Mouse (Mus musculus) urinary bladder, postnatal 10 days (tissue): ENCODE results near the gene Cfap221.

Source experiments
- DNase-seq: peaks from one replicate; pipeline ENCODE4 v3.0.0; 2022; ENCODE audit warnings: low spot score

Gene Cfap221

DNA sequence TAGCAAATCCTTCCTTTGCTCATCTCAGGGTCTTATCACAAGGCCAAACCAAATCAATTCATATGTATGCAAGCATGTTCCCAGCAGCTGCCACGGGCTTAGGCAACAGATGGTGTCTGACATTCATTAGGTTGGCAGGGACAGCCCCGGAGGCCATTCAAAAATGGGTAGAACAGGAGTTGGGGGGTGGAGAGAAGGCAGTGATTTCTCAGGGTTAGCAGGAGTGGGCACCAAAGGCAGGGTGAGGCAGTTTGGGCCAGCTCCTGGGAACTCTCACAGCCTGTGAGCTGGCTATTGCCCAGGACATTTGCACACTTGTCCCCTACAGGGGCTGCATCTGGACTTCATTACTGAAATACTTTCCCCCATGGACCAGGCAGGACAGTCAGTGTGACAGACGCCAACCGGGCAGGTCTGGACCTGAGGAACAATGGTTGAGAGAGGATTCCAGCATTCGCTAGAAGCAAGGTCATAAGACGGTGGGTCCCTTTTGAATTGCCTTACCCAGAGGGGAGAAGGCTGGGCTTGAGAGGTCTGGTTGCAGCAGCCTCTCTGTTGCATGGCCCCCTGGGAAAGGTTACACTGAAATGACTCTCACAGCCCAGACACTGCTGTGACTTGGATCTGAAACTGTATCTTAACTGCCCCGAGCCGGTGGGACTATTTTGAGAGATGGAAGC, 94.3 kb downstream of the Cfap221 start:
- no peak for DNase-seq

DNA sequence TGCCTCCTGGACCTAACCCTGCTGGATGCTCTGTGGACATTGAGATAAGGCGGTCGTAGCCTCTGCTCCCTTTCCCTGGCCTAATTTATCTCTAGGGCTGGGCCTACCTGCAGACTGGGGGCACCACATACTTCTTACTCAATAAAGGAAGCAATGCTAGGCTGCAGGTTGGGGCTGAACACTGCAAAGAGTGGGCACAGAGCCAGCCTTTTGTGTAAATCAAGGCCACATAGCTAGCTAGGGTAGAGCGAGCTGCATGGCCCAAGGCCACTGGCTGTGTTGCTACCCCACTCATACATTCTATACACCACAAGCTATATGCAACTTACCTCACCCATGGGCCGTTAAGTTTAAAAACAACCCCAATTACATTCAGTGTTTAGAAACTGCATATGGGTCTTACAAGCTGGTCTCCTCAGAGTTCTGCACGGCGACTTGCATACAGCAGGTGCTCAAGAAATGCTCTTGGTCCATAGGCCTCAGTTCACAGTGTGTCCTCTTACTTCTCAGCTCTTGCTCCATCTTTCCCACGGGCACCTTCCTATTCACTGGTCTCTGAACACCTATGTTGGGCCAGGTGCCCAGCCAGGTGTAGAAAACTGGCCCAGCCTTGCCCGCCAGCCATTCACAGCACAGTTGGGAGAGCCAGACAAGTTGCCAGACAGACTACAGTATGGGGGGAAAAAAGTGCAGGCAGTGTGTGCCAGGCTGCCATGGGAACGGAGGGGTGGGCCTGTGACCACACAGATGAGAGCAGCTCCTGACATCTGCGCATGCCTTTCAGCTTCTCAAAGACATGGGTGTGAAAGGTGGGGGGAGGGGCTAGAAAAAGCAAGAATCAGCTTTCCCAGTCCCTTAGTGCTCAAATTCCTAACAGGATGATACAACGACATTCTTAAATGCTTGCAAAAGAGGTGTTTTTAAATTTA, 97.6 kb downstream of the Cfap221 start:
- no peak for DNase-seq

DNA sequence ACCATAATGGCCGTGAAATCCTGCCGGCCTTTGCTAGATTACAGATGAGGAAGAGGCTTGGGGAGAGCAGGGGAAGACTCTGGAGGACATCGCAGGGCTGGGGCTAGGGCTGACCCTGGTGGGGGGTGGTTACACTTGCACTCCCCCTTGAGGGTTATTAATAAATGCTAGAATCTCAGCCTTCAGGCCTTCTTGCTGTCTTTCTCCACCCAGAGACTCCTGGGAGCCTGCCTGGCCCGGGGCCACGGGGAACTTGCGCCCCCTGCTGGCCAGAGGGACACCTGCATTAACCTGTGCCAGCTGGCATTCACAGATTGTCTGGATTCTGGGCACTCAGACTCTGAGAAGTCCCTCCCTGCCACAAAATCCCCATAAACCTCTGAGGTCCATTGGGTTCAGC, 102.1 kb downstream of the Cfap221 start:
- DNase-seq, result no peak

DNA sequence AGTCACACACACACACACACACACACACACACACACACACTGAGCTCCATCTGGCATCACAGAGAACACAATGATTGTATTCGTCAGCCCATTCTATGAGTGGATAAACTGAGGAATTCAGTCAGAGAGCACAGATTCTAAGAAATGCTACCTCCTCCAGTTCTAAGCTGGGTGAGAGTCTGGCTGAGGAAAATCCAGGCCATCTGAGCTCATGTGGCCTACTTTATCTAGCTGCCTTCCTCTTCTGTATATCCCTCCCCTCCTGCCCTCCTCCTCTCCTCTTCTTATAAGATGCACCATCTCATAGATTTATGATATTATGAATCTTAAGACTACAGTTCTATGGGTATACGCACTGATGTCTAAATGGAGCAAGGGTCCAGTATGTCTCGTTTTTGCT, 103.4 kb downstream of the Cfap221 start:
- no peak for DNase-seq

DNA sequence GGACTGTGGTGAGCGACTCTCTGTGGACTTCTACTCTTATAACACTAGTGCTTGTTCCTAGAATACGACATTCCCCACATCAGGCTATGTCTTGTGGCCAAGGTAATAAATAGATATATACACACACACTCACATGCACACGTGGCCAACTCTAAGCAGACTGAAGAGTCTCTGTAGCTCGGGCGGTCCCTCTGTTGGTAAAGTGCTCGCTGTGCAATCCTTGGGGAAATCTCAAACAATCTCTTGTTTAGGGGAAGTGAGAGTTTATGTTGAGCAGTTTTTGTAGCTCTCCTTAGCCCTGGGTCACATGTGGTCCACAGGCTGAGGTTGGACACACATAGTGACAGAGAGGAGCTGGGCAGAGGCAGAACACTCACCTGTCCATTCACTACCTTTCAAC, 104.1 kb downstream of the Cfap221 start:
- DNase-seq, result no peak

DNA sequence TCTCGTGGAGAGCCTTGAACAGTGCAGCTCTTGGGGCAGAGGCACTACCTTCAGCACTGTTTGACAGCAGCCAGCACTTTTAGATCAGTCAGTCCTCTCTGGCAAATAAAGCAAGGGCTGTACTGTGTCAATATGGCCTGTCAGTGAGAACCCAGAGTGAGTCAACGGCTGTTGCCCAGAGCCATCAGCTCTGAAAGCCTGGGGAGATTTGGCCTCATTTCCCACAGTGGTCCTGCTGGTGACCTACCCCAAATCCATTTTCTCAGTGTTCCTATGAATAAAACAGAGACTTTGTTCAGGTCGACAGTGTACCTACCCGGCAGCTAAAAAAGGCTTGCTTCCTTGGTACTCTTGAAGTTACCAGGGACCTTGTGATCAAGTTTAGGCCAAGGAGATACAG, 105.2 kb downstream of the Cfap221 start:
- DNase-seq, result no peak

DNA sequence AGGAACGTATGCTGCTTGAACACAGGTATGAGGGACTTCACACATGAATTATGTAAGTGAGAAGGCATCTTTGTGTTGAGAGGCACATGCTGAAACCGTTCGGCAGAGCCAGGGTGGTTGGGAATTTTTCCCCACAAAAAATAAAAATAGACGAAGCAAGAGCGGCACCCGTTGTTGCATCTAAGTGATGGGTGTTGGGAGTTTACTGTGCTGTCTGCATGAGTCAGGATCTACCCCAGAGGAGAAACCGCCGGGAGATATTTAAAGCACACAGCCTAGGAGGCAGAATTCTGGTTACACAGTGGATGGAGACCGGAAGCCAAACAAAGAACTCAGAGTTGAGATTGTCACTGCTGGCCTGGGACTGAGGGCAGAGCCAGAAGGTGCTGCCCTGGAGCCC, 105.9 kb downstream of the Cfap221 start:
- no peak for DNase-seq

DNA sequence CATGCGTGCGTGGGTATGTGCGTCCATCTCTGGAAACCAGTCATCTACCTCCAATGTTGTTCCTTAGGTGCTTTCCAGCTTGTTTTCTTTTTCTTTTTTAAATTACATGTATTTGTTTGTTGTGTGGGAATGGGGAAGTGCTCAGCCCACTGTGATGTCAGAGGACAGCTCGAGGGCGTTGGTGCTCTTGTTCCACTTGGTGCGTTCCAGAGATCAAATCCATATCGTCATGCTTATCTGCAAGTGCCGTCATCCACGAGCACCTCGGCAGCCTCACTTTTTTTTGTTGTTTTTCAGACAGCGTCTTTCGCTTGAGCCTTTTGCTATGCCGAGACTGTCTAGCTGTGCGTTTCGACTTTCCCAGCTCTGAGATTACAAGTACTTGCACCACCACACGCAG, 107.7 kb downstream of the Cfap221 start:
- DNase-seq, result no peak

DNA sequence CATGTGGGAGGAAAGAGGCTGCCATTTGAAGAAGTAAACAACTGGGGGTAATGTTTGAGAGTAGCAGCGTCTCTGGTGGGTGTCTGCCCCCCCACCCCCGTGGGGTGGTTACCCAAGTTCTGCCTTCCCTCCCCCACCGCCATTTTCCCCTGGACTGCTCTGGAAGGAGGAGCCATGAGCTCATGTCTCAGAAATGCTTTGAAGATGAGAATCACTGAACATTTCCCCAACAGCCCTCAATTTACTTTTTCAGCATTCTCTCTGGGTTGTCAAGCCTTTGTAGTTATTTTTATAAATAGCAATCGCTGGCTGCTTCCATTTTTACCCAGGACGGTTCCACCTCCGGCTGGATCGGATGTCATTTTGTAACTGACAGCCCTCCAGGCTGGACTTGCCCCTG, 110.7 kb downstream of the Cfap221 start:
- DNase-seq, result no peak

DNA sequence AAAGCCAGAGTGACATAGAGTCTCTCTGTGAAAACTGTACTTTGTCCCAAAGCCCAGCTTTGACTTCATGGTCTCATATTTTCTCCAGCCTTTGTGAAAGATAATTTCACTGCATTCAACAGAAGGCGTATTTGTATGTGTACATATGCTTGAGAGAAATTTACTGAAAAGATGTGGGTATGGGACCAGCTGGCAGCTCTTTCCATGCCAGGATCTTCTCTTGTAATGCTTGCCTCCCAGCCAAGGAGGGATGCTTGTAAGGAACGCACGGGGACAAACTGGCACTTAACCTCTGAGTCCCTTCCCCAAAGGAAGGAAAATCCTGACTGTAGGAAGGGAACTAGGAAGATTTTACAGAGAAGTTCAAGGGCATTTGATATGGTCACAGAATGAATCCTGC, 112.8 kb downstream of the Cfap221 start:
- DNase-seq, result no peak

DNA sequence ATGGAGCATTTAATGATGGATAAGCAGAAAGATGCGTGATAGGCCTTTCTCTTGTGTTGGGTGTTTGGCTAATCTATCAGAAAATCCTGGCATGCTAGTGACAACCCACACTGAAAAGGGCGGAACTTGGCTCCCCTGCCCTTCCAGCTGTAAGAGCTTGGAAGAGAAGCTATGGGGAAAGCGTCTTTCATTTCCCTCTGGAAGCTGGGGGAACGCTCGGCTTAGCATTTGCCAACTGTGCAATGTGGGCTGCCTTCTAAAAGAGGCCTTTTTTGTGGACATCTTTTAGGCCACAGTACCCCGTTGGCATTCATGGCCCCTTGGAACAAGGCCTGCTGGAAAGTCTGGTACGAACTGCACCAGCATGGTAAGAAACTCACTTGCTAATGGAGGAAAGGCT, 118.1 kb downstream of the Cfap221 start:
- no peak for DNase-seq

DNA sequence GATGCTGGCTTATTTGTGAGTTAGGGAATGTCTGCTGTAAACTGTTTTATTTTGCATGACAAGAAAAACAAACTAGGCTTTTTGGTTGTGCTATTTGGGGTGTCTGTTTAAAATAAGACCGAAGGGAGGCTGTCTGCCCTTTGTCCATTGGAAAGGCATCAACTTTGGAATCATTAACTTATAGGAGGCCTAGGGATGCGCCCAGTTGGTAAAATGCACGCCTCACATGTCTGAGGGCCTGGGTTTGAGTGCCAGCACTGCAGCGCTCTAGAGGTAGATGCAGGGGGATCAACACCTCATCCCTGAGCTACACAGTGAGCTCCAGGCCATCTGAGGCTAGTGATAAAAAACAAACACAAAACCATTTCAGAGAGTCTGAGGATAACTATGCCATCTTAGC, 119.6 kb downstream of the Cfap221 start:
- DNase-seq, result no peak
